Mouse (Mus musculus) thymus, adult 2 months (tissue): ENCODE results near the gene Krit1. TPM values are rescaled to one million over a fixed set of nuclear protein-coding genes. Genes with fewer than 3 reads are reported as not detected.
"Not testable (repeated sequence)": the region's sequence is repeated elsewhere in the genome, so short reads cannot be mapped to it uniquely, and the experiment has no call there.

Experiments used
- DNase-seq: peaks from one replicate; pipeline ENCODE4 v3.0.0; 2021
- H3K27ac ChIP-seq: fragments of 200-500 bp; 2 replicates; pipeline ENCODE4 v1.5.1; 2012; ENCODE audit warnings: low read length, control low read depth; ENCODE audit not compliant: control insufficient read depth, insufficient read depth
- H3K27me3 ChIP-seq: fragments of 200-500 bp; 2 replicates; pipeline ENCODE4 v1.6.1; 2012; ENCODE audit warnings: mild to moderate bottlenecking, low read length, moderate library complexity, mixed read lengths; ENCODE audit not compliant: control insufficient read depth, insufficient read depth
- H3K36me3 ChIP-seq: fragments of 200-500 bp; 2 replicates; pipeline ENCODE4 v1.6.1; 2012; ENCODE audit warnings: mild to moderate bottlenecking, low read length, moderate library complexity; ENCODE audit not compliant: control insufficient read depth, insufficient read depth
- H3K4me1 ChIP-seq: fragments of 200-500 bp; replicated peaks from 2 replicates; pipeline ENCODE4 v1.6.1; 2012; ENCODE audit warnings: low read length; ENCODE audit not compliant: control insufficient read depth, insufficient read depth
- H3K4me3 ChIP-seq: fragments of 200-500 bp; 2 replicates; pipeline ENCODE4 v1.5.1; 2012; ENCODE audit warnings: mild to moderate bottlenecking, low read length, control low read depth, moderate library complexity; ENCODE audit not compliant: control insufficient read depth, insufficient read depth
- CTCF ChIP-seq: fragments of 200-500 bp; IDR thresholded peaks from 2 replicates; pipeline ENCODE4 v1.5.1; 2012; ENCODE audit warnings: mild to moderate bottlenecking, control low read depth, low read length, moderate library complexity, borderline replicate concordance; ENCODE audit not compliant: control insufficient read depth, poor library complexity, insufficient read depth; ENCODE audit errors: extremely low read depth
- POLR2A ChIP-seq: fragments of 200-500 bp; IDR thresholded peaks from 2 replicates; pipeline ENCODE4 v1.6.1; 2012; ENCODE audit warnings: mild to moderate bottlenecking, low read length, control low read depth, moderate library complexity; ENCODE audit not compliant: control insufficient read depth, poor library complexity, insufficient read depth; ENCODE audit errors: extremely low read depth
- WGBS: fragments of 180-500 bp; shearing (Covaris S2); methylation state at CpG from one replicate; pipeline ENCODE4 v1.1.7; 2018; 5-methylcytosine and 5-hydroxymethylcytosine counted together
- polyA plus RNA-seq: library from polyadenylated mRNA; depleted of rRNA; stranded (reverse); fragments of >200 nt; gene quantifications from 2 replicates; pipeline ENCODE4 v1.2.3, GENCODE M21; 2012

The Krit1 gene
- polyA plus RNA-seq, 1 experiment: 19.9 TPM

DNA sequence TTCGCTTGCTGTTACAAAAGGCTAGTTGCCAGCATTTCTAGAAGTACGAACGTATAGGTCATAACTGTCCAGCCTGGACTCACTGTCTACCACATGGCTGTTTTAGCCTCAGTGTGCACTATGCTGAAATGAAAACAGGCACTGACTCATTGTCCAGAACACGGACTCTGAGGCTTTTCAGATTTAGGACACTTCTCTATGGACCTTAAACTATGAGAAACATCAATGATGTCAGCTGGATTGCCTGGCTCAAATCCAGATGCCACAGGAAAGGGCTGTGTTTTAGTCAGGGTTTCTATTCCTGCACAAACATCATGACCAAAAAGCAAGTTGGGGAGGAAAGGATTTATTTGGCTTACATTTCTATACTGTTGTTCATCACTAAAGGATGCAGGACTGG lies 15.4 kb upstream of the Krit1 start:
- 85% methylated on average over 4 of the region's 4 CpGs for WGBS
- no peak for DNase-seq
- Histone ChIP-seq H3K27ac (no peak overlapping the region), H3K27me3 (no peaks in the 10 kb centered on the region), H3K36me3 (no peaks in the 10 kb centered on the region), H3K4me1 (no peaks in the 10 kb centered on the region), H3K4me3 (no peak overlapping the region)
- no peak for TF ChIP-seq POLR2A
- no peak for TF ChIP-seq CTCF

DNA sequence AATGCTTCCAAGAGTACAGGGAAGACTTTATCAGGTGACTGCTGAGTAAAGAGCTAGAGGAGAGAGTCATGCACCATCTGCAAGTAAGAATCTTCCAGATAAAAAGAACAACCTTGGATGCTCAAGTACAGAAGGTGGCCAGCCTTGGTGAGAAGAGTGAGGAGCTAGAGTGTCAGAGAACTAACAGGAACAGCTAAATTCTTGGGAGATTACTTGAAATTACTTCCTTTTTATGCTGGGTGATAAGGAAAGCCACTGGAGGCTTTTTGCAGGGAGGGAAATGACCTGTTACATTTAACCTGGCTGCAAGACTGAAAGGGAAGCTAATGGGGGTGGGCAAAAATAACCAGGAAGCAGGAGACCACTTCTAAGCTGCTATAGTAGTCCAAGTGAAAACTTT lies 11.9 kb upstream of the Krit1 start:
- Histone ChIP-seq H3K4me1 (no peaks in the 10 kb centered on the region), H3K27ac (no peak overlapping the region), H3K36me3 (no peaks in the 10 kb centered on the region), H3K4me3 (no peak overlapping the region), H3K27me3 (no peaks in the 10 kb centered on the region)
- TF ChIP-seq CTCF: no peak
- DNase-seq: no peak

DNA sequence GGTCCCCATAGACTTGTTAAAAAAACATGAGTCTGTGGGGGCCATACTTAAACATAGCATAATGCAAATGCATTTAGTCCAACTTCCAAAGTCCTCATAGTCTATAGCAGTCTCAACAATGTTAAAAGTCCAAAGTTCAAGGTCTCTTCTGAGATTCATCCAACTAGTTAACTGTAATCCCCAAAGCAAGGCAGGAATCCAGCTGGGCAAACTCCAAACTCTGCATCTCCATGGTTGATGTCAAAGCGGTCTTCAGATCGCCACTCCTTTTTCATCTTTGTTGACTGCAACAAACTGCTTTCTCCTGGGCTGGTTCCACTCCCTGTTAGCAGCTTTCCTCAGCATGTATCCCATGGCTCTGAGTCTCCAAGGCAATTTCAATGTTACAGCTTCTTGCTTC lies 5.9 kb upstream of the Krit1 start:
- H3K27ac ChIP-seq, H3K36me3 ChIP-seq, H3K4me3 ChIP-seq, H3K4me1 ChIP-seq, DNase-seq, H3K27me3 ChIP-seq: not testable (repeated sequence)
- WGBS: 97% methylated on average over 2 of the region's 2 CpGs

DNA sequence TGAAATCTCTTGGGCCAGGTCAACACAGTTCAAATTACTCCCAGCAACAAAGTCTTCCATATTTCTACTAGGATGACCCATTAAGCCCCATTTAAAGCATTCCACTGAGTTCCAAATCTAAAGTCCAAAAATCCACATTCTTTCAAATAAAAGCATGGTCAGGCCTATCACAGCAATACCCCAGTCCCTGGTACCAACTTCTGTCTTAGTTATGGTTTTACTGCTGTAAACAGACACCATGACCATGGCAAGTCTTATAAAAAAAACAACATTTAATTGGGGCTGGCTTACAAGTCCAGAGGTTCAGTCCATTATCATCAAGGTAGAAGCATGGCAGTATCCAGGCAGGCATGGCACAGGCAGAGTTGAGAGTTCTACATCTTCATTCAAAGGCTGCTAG lies 4.3 kb upstream of the Krit1 start:
- not testable (repeated sequence) for H3K4me3 ChIP-seq, H3K27ac ChIP-seq, DNase-seq, H3K27me3 ChIP-seq, H3K4me1 ChIP-seq, H3K36me3 ChIP-seq

DNA sequence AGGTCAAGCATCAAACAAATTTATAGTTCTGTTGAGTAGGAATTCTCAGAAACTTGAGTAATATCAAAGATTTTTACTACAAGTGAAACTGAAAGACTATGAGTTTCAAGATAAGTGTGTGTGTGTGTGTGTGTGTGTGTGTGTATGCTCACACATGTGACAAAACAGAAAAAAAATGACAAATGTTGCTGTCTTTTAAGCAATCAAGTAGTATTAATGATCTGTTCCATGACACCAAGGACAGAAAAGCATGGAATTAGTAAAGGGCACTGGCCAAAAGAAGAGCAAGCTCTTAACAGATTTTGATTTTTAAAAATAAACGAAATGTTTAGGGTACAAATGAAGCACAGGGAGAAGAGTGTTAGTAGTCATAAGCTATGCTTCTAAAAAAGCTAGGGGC lies 2.9 kb upstream of the Krit1 start:
- no peak for DNase-seq
- Histone ChIP-seq H3K36me3 (no peaks in the 10 kb centered on the region), H3K4me3 (no peak overlapping the region), H3K27ac (no peak overlapping the region), H3K27me3 (no peaks in the 10 kb centered on the region), H3K4me1 (peaks cover 5% of the 10 kb centered on the region; the same call in 1 of the 2 replicates)
- WGBS: 87% methylated on average over 1 of the region's 1 CpGs
- TF ChIP-seq POLR2A (no peak), CTCF (no peak)

DNA sequence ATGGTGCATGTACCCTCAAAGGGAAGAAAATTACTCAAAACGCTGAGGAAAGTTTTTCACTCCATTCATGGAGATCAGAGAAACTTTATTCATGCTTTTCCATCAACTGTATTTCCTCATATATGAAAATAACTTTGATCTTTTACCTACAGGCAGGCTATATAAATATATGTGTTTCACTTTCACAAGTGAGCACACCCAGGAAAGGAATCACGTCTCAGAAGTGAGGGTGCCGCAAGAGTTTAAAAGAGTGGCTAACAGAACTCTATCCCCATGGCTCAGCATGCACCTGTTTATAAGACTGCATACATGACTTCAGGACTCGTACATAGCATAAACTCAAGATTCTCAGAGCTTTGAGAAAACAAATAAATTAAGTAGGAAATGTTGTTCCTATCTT lies 2.1 kb upstream of the Krit1 start:
- no peak overlapping the region for H3K27ac ChIP-seq
- H3K4me3 ChIP-seq: no peak overlapping the region
- 34% methylated on average over 4 of the region's 4 CpGs for WGBS
- DNase-seq: no peak
- H3K27me3 ChIP-seq: no peaks in the 10 kb centered on the region
- H3K36me3 ChIP-seq: no peaks in the 10 kb centered on the region
- peaks cover 5% of the 10 kb centered on the region; the same call in 1 of the 2 replicates for H3K4me1 ChIP-seq
- TF ChIP-seq POLR2A (no peak), CTCF (no peak)

DNA sequence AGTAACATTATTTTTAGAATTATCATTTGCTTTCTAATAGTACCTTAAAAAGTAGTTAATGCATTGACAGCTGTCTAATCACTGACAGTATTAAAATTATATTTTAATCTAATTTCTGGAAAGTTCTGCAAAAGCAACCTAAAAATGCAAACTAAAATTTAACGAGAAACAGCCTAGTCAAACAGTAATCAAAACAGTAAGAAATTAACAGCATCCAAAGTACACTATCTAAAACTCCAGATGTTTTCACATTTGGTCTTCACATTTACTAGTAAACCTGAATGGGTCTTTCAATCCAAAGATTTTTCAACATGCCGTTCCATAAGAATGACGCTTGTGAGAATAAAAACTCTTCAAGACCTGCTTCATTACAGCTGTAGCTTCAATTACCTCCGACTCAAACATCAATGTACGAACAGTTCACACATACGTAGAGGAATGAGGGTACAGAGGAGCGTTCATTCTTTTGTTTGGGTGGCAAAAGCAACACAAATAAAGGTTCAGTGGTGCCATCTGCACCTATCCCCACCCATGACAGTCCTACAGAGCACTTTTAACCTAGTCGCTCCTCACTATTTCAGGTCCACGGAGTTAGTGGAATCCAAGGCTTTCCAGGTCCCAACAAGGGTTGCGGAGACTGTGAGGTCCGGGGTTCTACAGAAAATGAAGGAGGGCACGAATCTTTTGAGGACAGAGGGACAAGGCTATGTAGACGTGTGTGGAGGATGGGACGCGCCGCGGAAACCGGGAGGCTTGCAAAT lies 1.1 kb upstream of the Krit1 start:
- Histone ChIP-seq H3K4me1 (peaks cover 5% of the 10 kb centered on the region; the same call in 1 of the 2 replicates), H3K36me3 (no peaks in the 10 kb centered on the region), H3K27ac (peak overlapping the region; percentile 66), H3K27me3 (no peaks in the 10 kb centered on the region), H3K4me3 (peak overlapping the region; percentile 97)
- no peak for DNase-seq
- WGBS: 5% methylated on average over 18 of the region's 18 CpGs
- TF ChIP-seq POLR2A (no peak), CTCF (no peak)
